Mouse (Mus musculus) cerebellum, adult 2 months (tissue): ENCODE data around the gene Hist1h2bn. TPM values are rescaled to one million over a fixed set of nuclear protein-coding genes. Genes with fewer than 3 reads are reported as not detected.
A peak's percentile ranks its signal among the peaks of the same experiment; 100 is the strongest.
"Not testable (repeated sequence)": the region's sequence is repeated elsewhere in the genome, so short reads cannot be mapped to it uniquely, and the experiment has no call there.

Experiments
- DNase-seq, 2 experiments: peaks; one replicate each; pipeline ENCODE4 v3.0.0; 2021
- H3K27ac ChIP-seq: fragments of 200-500 bp; 2 replicates; pipeline ENCODE4 v1.5.1; 2012; ENCODE audit warnings: low read length, control low read depth, inconsistent platforms; ENCODE audit not compliant: insufficient read depth
- H3K27me3 ChIP-seq: fragments of 200-500 bp; 2 replicates; pipeline ENCODE4 v1.6.1; 2012; ENCODE audit warnings: inconsistent platforms, mild to moderate bottlenecking, low read length, moderate library complexity; ENCODE audit not compliant: control insufficient read depth, insufficient read depth
- H3K4me1 ChIP-seq: fragments of 200-500 bp; 2 replicates; pipeline ENCODE4 v1.6.1; 2011; ENCODE audit warnings: low read length; ENCODE audit not compliant: control insufficient read depth, insufficient read depth
- H3K4me3 ChIP-seq: fragments of 200-500 bp; replicated peaks from 2 replicates; pipeline ENCODE3; 2011; ENCODE audit warnings: mild to moderate bottlenecking, low read depth, low read length, control low read depth; ENCODE audit not compliant: insufficient read depth
- CTCF ChIP-seq: fragments of 200-500 bp; IDR thresholded peaks from 2 replicates; pipeline ENCODE4 v1.5.1; 2011; ENCODE audit warnings: low read depth, mild to moderate bottlenecking, control low read depth, low read length, moderate library complexity, borderline replicate concordance; ENCODE audit not compliant: insufficient read depth
- POLR2A ChIP-seq: fragments of 200-500 bp; IDR thresholded peaks from 2 replicates; pipeline ENCODE4 v1.6.1; 2011; ENCODE audit warnings: low read length, control low read depth, borderline replicate concordance; ENCODE audit not compliant: insufficient read depth
- WGBS: fragments of 180-500 bp; shearing (Covaris S2); methylation state at CpG from one replicate; pipeline ENCODE4 v1.1.7; 2018; 5-methylcytosine and 5-hydroxymethylcytosine counted together
- polyA plus RNA-seq: library from polyadenylated mRNA; depleted of rRNA; stranded (reverse); fragments of >200 nt; gene quantifications from 2 replicates; pipeline ENCODE4 v1.2.3, GENCODE M21; 2012

The Hist1h2bn gene
- polyA plus RNA-seq, 1 experiment, result 1.2 TPM

DNA sequence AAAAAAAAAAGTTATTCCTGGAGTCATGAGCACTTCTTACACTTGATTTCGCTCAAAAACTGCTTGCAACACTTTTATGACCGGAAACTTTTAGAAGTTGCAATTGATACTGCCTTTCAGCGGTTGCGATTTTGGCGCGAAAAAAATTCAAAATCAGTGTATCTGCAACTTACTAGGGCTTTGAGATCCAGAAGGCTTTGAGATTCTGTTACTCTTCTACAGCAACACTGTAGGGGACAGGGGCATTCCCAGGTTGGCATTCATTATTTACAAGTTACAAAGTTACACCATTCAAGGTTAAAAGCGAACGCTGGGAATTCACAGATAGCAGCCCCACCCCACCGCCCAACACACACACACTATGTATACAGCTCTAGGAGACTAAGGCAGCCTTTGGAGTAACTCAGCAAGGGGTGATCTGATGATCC, 29.8 kb downstream of the Hist1h2bn start:
- peak; percentile 25 to 32 for DNase-seq
- no peak for TF ChIP-seq CTCF
- no peak for TF ChIP-seq POLR2A
- Histone ChIP-seq H3K27me3 (no peaks in the 10 kb centered on the region), H3K4me1 (no peaks in the 10 kb centered on the region; the same call in 1 of the 2 replicates), H3K4me3 (peak overlapping the region; percentile 7), H3K27ac (no peak overlapping the region)
- WGBS, result 1% methylated on average over 9 of the region's 9 CpGs

DNA sequence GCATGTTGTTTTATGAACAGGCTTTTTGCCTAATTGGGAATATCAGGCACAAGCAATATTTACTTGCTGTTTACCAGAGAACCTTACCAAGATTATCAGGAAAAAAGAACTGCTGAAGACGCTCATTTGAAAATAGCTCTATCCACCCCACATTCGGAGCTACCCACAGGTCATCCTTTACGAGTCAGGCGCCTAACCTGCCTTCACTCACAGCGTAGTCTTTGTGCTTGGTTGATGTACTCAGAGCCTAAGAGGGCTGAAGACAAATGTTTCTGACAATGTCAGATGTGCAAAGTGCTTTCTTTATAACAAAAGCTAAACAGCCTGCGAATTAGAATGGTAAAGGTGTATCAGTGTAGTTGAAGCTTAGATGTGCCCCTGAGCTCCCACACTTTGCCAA, 30.4 kb downstream of the Hist1h2bn start:
- no peak overlapping the region for H3K4me3 ChIP-seq
- DNase-seq, result no peak
- WGBS, result 36% methylated on average over 6 of the region's 6 CpGs
- no peaks in the 10 kb centered on the region; the same call in 1 of the 2 replicates for H3K4me1 ChIP-seq
- TF ChIP-seq CTCF (no peak), POLR2A (no peak)
- H3K27ac ChIP-seq, result no peak overlapping the region
- H3K27me3 ChIP-seq, result no peaks in the 10 kb centered on the region

DNA sequence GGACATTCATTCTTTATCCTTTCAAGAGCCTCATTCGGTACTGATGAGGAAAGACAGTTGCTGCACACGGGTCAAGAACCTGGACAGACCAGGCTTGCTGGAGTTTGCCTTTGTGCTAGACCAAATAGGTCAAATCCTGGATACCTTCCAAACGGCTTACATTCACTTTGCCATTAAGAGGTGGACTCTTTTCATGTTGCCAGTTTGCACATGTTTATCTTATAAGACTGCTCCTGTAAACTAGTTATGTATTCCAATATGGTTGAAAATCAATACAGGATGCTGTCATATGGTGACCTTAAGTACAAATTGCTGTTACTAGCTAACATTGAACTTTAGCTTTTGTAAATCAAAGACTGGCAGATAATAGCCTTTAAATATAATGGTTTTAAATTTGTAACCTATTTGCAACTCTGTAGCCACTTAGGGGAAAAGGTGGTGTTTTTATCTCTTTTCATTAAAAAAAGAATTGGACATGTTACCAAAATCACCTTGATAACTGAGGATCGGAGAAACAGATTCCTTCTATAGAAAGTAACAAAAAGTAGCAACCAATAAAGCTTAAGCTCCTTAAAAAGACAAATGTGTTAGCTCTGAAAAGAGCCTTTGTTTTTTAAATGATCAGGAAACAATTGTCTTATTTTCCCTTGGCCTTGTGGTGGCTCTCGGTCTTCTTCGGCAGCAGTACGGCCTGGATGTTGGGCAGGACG, 32.4 kb downstream of the Hist1h2bn start:
- no peak overlapping the region for H3K27ac ChIP-seq
- H3K27me3 ChIP-seq, result no peaks in the 10 kb centered on the region
- TF ChIP-seq POLR2A (no peak), CTCF (no peak)
- 7% methylated on average over 8 of the region's 8 CpGs for WGBS
- H3K4me1 ChIP-seq, result 0 out of 2 replicates have a peak, but pooled peaks cover 2% of the 10 kb centered on the region
- peak overlapping the region; percentile 23 for H3K4me3 ChIP-seq
- DNase-seq, result no peak

DNA sequence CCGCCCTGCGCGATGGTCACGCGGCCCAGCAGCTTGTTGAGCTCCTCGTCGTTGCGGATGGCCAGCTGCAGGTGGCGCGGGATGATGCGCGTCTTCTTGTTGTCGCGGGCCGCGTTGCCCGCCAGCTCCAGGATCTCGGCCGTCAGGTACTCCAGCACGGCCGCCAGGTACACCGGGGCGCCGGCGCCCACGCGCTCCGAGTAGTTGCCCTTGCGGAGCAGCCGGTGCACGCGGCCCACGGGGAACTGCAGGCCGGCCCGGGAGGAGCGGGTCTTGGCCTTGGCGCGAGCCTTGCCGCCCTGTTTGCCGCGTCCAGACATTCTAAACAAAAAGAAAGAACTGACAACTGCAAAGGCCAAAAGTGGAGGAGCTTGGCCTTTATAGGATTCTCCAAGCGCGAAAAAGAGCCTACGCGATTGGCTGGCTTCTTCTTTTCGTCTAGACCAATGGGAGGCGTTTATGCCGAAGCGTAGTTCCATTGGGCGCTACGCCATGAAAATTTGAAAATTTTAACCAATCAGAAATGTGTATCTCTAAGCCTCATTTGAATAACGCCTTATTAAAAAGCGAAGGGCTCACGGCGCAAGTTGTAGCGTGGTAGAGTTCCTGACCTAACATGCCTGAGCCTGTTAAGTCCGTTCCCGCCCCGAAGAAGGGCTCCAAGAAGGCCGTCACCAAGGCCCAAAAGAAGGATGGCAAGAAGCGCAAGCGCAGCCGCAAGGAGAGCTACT, 33.1 kb downstream of the Hist1h2bn start, which contains the start of the genes Hist1h2an and Hist1h2bp:
TSS of gene Hist1h2an (minus strand) at position 320 of the 731 bp plus-strand sequence.
TSS of gene Hist1h2bp (plus strand) at position 563 of the 731 bp plus-strand sequence.
- H3K4me1 ChIP-seq, H3K27me3 ChIP-seq, H3K27ac ChIP-seq: not testable (repeated sequence)
- under 1% methylated on average over 39 of the region's 63 CpGs for WGBS
- peak within 1 kb of the TSS; percentile 32 for H3K4me3 ChIP-seq
- peak; percentile 91 to 96 for DNase-seq

DNA sequence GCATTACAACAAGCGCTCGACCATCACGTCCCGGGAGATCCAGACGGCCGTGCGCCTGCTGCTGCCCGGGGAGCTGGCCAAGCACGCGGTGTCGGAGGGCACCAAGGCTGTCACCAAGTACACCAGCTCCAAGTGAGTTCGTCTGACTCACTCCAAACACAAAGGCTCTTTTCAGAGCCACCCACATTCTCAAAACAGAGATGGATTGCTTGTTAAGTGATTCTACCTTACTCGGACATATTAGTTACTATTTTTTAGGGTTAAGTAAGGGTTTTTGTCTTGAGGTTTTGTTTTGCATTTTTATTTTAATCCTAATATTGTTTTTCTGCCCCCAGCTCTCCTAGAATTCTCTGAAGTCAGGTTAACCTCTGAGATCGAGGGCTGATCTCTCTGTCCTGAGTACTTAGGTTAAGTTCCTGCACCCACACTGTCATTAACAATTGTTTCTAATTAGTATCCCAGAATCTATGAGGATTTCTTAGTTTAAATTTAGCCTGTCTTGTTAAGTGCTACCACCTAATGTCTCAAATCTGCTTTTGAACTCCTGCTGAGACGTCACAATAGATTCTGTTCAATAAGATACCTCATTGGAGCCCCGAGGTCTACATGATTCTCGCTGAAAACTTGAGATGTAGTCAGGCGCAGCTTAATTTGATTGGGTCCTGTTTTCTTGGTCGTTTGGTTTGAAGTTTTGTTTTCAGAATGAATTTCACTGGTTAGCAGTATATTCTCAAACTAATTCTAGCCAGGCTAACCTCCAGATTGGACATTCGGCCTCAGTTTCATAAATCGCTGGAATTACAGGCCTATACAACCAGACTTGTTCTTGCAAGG, 34.1 kb downstream of the Hist1h2bn start:
- DNase-seq, result peak; percentile 13 to 14
- H3K27me3 ChIP-seq, result no peaks in the 10 kb centered on the region
- H3K4me1 ChIP-seq, result 0 out of 2 replicates have a peak, but pooled peaks cover 2% of the 10 kb centered on the region
- H3K4me3 ChIP-seq, result no peak overlapping the region
- 26% methylated on average over 15 of the region's 21 CpGs for WGBS
- TF ChIP-seq CTCF (no peak), POLR2A (no peak)
- H3K27ac ChIP-seq, result no peak overlapping the region

DNA sequence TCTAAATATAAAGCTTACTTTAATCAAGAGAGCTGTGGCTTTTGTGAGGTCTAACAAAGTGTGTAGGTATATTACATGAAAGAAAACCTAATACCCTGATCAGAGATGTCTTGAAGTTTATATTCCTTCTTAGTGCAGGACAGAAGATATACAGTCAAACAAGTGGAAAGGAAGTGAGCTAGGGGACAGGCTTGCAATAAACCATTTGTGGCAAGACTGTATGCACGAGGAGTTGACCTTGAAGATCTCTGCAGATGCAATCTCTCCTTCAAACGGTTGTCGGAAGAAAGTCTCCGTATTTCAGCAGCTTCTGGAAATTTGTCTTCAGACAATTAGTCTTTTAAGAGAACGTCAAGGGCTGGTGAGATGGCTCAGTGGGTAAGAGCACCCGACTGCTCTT, 36.0 kb downstream of the Hist1h2bn start:
- WGBS, result 81% methylated on average over 6 of the region's 6 CpGs
- no peaks in the 10 kb centered on the region for H3K27me3 ChIP-seq
- H3K4me1 ChIP-seq, result 0 out of 2 replicates have a peak, but pooled peaks cover 2% of the 10 kb centered on the region
- no peak overlapping the region for H3K4me3 ChIP-seq
- TF ChIP-seq CTCF (no peak), POLR2A (no peak)
- no peak for DNase-seq
- H3K27ac ChIP-seq, result no peak overlapping the region

DNA sequence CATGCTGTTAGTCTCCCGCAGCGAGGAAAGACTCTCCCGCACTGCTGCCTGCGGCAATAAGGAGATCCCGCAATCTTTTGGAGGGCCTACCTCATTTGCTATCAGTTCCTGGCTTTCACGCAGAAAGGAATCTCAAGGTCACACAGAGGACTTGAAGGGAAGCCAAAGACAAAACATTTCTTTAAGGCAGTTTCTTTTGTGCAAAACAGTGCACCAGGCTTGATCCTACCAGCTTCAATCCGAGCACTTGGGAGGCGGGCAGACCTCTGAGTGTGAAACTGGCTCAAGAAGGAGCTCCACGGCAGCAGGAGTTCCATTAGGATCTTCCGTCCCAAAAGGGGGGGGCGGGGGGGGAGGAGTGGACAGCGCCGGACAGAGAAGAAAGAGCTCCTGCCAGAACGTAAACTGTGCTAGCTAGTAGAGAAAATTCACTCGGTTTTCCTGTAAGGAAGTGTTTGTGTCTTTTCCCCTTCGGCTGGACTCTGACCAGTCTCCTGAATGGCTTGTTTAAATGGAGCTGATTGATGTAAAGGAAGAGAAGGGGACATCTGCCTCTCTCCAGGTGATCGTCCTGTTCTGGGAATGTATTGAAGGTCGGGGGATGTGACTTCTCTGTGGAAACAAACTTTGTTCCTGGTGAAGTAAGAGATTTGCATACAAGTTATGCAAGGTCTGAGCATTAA, 36.8 kb downstream of the Hist1h2bn start:
- H3K27me3 ChIP-seq, result no peaks in the 10 kb centered on the region
- H3K27ac ChIP-seq, result no peak overlapping the region
- no peak overlapping the region for H3K4me3 ChIP-seq
- 0 out of 2 replicates have a peak, but pooled peaks cover 2% of the 10 kb centered on the region for H3K4me1 ChIP-seq
- TF ChIP-seq POLR2A (no peak), CTCF (no peak)
- peak in 1 of 2 experiments; percentile 16 for DNase-seq
- WGBS, result 6% methylated on average over 18 of the region's 18 CpGs
